Mouse (Mus musculus) lung, adult 2 months (tissue): Measurements from ENCODE around the gene Capn12. TPM values are rescaled to one million over a fixed set of nuclear protein-coding genes. Genes with fewer than 3 reads are reported as not detected.
"Not testable (repeated sequence)": the region's sequence is repeated elsewhere in the genome, so short reads cannot be mapped to it uniquely, and the experiment has no call there.

ENCODE experiments used
- DNase-seq: peaks from one replicate; pipeline ENCODE4 v3.0.0; 2022
- H3K4me1 ChIP-seq: fragments of 200-500 bp; 2 replicates; pipeline ENCODE4 v1.6.1; 2011; ENCODE audit warnings: low read length; ENCODE audit not compliant: control insufficient read depth, insufficient read depth
- H3K4me3 ChIP-seq: fragments of 200-500 bp; replicated peaks from 2 replicates; pipeline ENCODE3; 2011; ENCODE audit warnings: low read depth, mild to moderate bottlenecking, control low read depth, low read length; ENCODE audit errors: extremely low read depth
- CTCF ChIP-seq: fragments of 200-500 bp; IDR thresholded peaks from 2 replicates; pipeline ENCODE4 v1.5.1; 2011; ENCODE audit warnings: mild to moderate bottlenecking, low read length, control low read depth; ENCODE audit not compliant: insufficient read depth
- POLR2A ChIP-seq: fragments of 200-500 bp; IDR thresholded peaks from 2 replicates; pipeline ENCODE4 v1.6.1; 2011; ENCODE audit warnings: low read depth, mild to moderate bottlenecking, control low read depth, low read length, borderline replicate concordance; ENCODE audit errors: extremely low read depth
- WGBS: fragments of 180-500 bp; shearing (Covaris S2); methylation state at CpG from one replicate; pipeline ENCODE4 v1.1.7; 2018; 5-methylcytosine and 5-hydroxymethylcytosine counted together
- polyA plus RNA-seq: library from polyadenylated mRNA; depleted of rRNA; stranded (reverse); fragments of >200 nt; gene quantifications from 2 replicates; pipeline ENCODE4 v1.2.3, GENCODE M21; 2012

Gene Capn12
- polyA plus RNA-seq, 1 experiment = 1.3 TPM

DNA sequence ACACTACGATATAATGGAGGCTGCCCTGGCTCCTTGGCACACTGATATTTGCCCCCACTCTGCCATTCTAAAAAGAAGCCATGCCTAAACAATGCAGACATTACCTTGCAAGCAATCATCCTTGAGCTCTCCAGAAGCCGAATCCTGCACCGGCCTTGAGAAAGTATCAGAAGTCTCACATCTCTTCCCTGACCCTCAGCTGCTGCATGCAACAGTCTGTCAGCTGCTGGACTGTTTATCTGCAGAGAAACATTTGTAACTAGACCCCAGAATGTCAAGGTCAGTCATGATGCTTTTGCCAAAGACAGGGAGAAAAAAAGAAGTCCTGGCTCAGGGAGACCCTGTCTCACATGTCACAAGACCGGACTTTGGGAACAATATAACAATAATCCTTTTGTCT, 5.1 kb upstream of the Capn12 start:
- Histone ChIP-seq H3K4me1 (no peaks in the 10 kb centered on the region), H3K4me3 (no peak overlapping the region)
- 72% methylated on average over 4 of the region's 4 CpGs for WGBS
- no peak for DNase-seq
- no peak for TF ChIP-seq CTCF
- TF ChIP-seq POLR2A = no peak

GRCm38 (mm10) chr7:28877155-28877554, 4.1 kb upstream of the Capn12 start:
- H3K4me3 ChIP-seq = no peak overlapping the region
- H3K4me1 ChIP-seq = no peaks in the 10 kb centered on the region
- no peak for TF ChIP-seq CTCF
- TF ChIP-seq POLR2A = no peak
- 75% methylated on average over 7 of the region's 7 CpGs for WGBS
- no peak for DNase-seq

- DNase-seq = no peak
- H3K4me1 ChIP-seq = no peaks in the 10 kb centered on the region
- no peak overlapping the region for H3K4me3 ChIP-seq
- WGBS = 83% methylated on average over 4 of the region's 4 CpGs
- TF ChIP-seq CTCF = no peak
- no peak for TF ChIP-seq POLR2A
These were observed 3.4 kb upstream of the Capn12 start for GRCm38 (mm10) chr7:28877856-28878255.

DNA sequence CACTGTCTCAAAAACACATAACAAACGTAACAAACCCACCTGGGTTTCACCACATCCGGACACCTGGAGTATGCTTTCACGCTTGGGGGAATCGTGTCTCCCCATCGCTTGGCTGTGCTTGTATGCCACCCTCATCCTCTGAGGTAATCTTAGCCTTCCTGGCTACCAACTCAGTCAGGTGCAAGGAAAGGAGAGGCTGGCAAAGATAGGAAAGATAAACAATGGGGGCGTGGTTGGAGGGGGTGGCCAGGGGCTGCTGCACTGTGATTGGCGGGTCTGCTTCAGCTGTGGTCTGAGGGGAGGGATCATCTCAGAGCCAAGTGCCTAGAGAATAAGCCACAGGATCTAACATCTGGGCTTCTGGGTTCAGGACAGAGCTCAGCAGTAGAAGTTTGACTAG, 1.6 kb upstream of the Capn12 start:
- H3K4me3 ChIP-seq = no peak overlapping the region
- 72% methylated on average over 7 of the region's 7 CpGs for WGBS
- no peak for DNase-seq
- TF ChIP-seq CTCF (no peak), POLR2A (no peak)
- no peaks in the 10 kb centered on the region for H3K4me1 ChIP-seq

DNA sequence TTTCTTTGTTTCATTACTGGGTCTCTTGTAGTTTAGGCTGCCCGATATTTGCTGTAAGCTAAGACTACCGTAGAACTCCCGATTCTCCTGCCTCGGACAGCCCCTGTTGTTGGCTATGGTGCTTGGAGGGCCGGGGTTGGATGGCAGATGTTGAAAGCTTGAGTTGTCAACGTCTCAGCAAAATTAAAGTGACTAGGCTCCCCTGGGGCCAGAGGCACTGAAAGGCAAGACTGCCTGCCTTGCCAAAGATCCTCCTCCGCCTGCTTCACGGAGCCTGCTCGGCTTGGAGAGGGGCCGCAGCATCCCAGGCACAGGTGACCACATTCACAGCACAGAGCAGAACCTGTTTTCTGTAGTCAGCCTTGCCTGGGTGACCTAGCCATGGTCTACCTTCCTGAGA, 668 bp upstream of the Capn12 start:
- no peak overlapping the region for H3K4me3 ChIP-seq
- 77% methylated on average over 10 of the region's 10 CpGs for WGBS
- H3K4me1 ChIP-seq = no peaks in the 10 kb centered on the region
- DNase-seq = no peak
- TF ChIP-seq CTCF (no peak), POLR2A (no peak)

DNA sequence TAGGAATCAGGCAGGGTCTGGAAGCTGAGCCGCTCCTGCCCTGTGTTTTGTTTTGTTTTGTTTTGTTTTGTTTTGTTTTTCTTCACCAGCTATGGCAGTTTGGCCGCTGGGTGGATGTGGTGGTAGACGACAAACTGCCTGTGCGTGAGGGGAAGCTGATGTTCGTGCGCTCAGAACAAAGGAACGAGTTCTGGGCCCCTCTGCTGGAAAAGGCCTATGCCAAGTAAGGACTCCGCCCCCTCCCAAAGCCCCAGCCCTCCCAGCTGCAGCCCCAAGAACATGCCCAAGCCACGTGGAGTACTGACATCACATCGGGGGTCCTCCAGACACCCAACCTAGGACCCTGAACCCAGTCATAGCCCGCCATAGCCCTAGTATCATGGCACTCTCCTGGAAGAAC, 1.8 kb downstream of the Capn12 start:
- WGBS = 67% methylated on average over 11 of the region's 11 CpGs
- H3K4me1 ChIP-seq = no peaks in the 10 kb centered on the region
- DNase-seq = no peak
- no peak overlapping the region for H3K4me3 ChIP-seq
- TF ChIP-seq POLR2A = no peak
- TF ChIP-seq CTCF = no peak

GRCm38 (mm10) chr7:28883704-28884103, 2.5 kb downstream of the Capn12 start:
- 91% methylated on average over 4 of the region's 4 CpGs for WGBS
- H3K4me1 ChIP-seq, DNase-seq, H3K4me3 ChIP-seq: not testable (repeated sequence)

DNA sequence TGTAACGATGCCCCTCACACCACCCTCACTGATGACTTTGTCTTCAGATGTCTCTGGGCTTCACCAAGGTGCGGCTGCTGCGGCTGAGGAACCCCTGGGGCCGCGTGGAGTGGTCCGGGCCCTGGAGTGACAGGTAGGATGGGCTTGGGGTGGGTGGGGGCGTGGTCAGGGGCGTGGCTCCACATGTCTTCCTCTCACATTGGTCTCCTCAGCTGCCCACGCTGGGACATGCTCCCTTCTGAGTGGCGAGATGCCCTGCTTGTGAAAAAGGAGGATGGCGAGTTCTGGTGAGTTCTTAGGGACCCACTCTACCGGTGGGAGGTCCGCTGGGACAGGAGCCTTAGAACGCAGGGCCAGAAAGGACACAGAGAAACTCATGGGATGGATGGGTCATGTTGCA, 5.3 kb downstream of the Capn12 start:
- Histone ChIP-seq H3K4me1 (0 out of 2 replicates have a peak, but pooled peaks cover 2% of the 10 kb centered on the region), H3K4me3 (no peak overlapping the region)
- no peak for DNase-seq
- TF ChIP-seq CTCF = no peak
- TF ChIP-seq POLR2A = no peak
- 28% methylated on average over 14 of the region's 14 CpGs for WGBS

GRCm38 (mm10) chr7:28888701-28889161, 7.5 kb downstream of the Capn12 start:
- no peak overlapping the region for H3K4me3 ChIP-seq
- WGBS = 7% methylated on average over 27 of the region's 27 CpGs
- H3K4me1 ChIP-seq = 0 out of 2 replicates have a peak, but pooled peaks cover 2% of the 10 kb centered on the region
- DNase-seq = no peak
- TF ChIP-seq CTCF (no peak), POLR2A (no peak)

DNA sequence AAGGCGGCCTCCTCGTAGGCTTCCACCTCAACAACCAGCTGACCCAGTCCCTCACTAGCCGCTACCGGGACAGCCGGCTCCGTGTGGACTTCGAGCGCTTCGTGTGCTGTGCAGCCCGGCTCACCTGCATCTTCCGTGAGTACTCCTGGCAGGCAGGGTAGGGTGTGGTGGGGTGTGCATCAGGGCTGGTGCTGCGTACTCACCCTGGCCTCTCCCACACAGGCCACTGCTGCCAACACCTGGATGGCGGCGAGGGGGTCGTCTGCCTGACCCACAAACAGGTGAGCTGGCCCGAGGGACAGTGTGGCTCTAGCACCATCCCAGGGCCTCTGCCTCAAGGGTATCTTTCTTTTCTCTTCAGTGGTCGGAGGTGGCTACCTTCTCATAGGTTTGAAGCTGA, 11.4 kb downstream of the Capn12 start:
- TF ChIP-seq POLR2A = no peak
- TF ChIP-seq CTCF = no peak
- WGBS = 90% methylated on average over 17 of the region's 17 CpGs
- no peak overlapping the region for H3K4me3 ChIP-seq
- DNase-seq = no peak
- H3K4me1 ChIP-seq = 0 out of 2 replicates have a peak, but pooled peaks cover 2% of the 10 kb centered on the region
